Comparison of ENCODE assay signal across 8 mouse cellular contexts in the genomic region with DNA sequence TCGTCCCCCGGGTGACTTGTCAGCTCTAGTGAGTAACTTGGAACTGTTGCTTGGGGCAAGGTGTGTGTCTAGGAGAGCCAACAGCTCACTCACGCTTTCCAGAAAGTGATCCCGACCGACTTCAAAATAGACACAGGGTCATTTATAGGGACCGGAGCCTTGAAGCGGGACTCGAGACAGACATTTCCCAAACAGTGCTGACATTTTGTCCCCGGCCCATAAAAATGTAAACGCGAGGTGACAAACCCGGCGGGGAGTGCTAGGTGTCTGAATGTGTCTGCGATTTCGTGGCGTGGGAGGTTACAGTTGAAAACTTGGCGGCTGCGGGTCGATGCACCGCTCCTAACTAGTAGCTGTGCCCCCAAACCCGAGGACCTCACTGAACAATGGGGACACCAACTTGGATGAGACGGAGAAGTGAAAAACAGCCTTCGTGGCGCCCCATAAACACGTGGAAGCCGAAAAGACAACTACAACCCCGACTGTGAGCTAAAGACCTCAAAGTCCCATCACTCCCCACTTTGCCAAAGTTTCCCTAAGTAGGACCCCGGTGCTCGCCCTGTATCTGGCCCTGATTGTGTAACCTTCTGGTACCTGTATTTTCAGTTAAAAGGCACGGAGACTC. TPM values are rescaled to one million over a fixed set of nuclear protein-coding genes. Genes with fewer than 3 reads are reported as not detected.
DNase-seq lines count a peak whose midpoint lies in the region; ATAC-seq and TF ChIP-seq lines count a peak whose summit lies in the region.

No protein-coding gene starts in this region.

- H3K27me3 ChIP-seq in hindbrain, embryonic 11.5 days (ENCODE audit: control insufficient read depth, insufficient read depth, low read length), result peaks cover 16% of the 10 kb centered on the region
- peaks cover 35% of the 10 kb centered on the region for H3K27me3 ChIP-seq in liver, embryonic 16.5 days (ENCODE audit: control insufficient read depth, insufficient read depth, low read depth, low read length)
- H3K27me3 ChIP-seq in stomach, embryonic 14.5 days (ENCODE audit: control insufficient read depth, insufficient read depth, low read length), result no peaks in the 10 kb centered on the region; the same call in 1 of the 2 replicates

- no peak for ATAC-seq in hindbrain, embryonic 11.5 days (ENCODE audit: low FRiP score)
- ATAC-seq in liver, embryonic 16.5 days (ENCODE audit: low read depth), result no peak
- ATAC-seq in stomach, embryonic 14.5 days (ENCODE audit: insufficient number of reproducible peaks, insufficient read depth, low FRiP score, low read depth), result no peak

- no peak for TF ChIP-seq POLR2A in cortical plate, adult 2 months (IDR thresholded peaks at IDR 0.05; ENCODE audit: extremely low read depth, insufficient read depth, low read length)

- peak overlapping the region; percentile 41 for H3K4me3 ChIP-seq in cortical plate, adult 2 months (ENCODE audit: insufficient read depth, low read length)
- peak overlapping the region; percentile 36 for H3K4me3 ChIP-seq in hindbrain, embryonic 11.5 days (ENCODE audit: low read depth, low read length)
- H3K4me3 ChIP-seq in liver, embryonic 16.5 days (ENCODE audit: low read depth, low read length), result peak overlapping the region; percentile 55
- peak overlapping the region; percentile 61 for H3K4me3 ChIP-seq in stomach, embryonic 14.5 days (ENCODE audit: low read depth, low read length)

- peak; percentile 91 for DNase-seq in heart, adult 11 months
- no peak for DNase-seq in heart, postnatal 4 days
- DNase-seq in hindbrain, embryonic 11.5 days (ENCODE audit: low spot score), result no peak
- DNase-seq in ovary, postnatal 14 days (ENCODE audit: low spot score), result no peak
- no peak for DNase-seq in ovary, postnatal 10 days (ENCODE audit: low spot score)

- H3K4me2 ChIP-seq in hindbrain, embryonic 11.5 days (replicated peaks; ENCODE audit: low read depth, low read length), result peak overlapping the region; percentile 72
- peak overlapping the region; percentile 76 for H3K4me2 ChIP-seq in liver, embryonic 16.5 days (ENCODE audit: low read depth, low read length)
- H3K4me2 ChIP-seq in stomach, embryonic 14.5 days (replicated peaks; ENCODE audit: low read depth, low read length), result peak overlapping the region; percentile 99

- H3K9ac ChIP-seq in hindbrain, embryonic 11.5 days (ENCODE audit: low read depth, low read length), result peak overlapping the region; percentile 31; the same call in 1 of the 2 replicates
- H3K9ac ChIP-seq in liver, embryonic 16.5 days (ENCODE audit: low read depth, low read length), result no peak overlapping the region
- H3K9ac ChIP-seq in stomach, embryonic 14.5 days (replicated peaks; ENCODE audit: low read depth, low read length), result no peak overlapping the region

- no peak overlapping the region for H3K27ac ChIP-seq in cortical plate, adult 2 months (ENCODE audit: insufficient read depth, low read length)
- no peak overlapping the region for H3K27ac ChIP-seq in hindbrain, embryonic 11.5 days (ENCODE audit: low read depth, low read length)
- no peak overlapping the region for H3K27ac ChIP-seq in liver, embryonic 16.5 days (ENCODE audit: low read length)
- H3K27ac ChIP-seq in stomach, embryonic 14.5 days (ENCODE audit: low read length), result no peak overlapping the region

- no peaks in the 10 kb centered on the region for H3K4me1 ChIP-seq in cortical plate, adult 2 months (ENCODE audit: control insufficient read depth, insufficient read depth, low read length)
- peaks cover 10% of the 10 kb centered on the region for H3K4me1 ChIP-seq in hindbrain, embryonic 11.5 days (replicated peaks; ENCODE audit: control insufficient read depth, insufficient read depth, low read length)
- no peaks in the 10 kb centered on the region; the same call in 1 of the 2 replicates for H3K4me1 ChIP-seq in liver, embryonic 16.5 days (ENCODE audit: control insufficient read depth, low read depth, low read length)
- H3K4me1 ChIP-seq in stomach, embryonic 14.5 days (ENCODE audit: control insufficient read depth, insufficient read depth, low read length), result peaks cover 11% of the 10 kb centered on the region; the same call in 1 of the 2 replicates

- no peaks in the 10 kb centered on the region for H3K36me3 ChIP-seq in hindbrain, embryonic 11.5 days (ENCODE audit: control insufficient read depth, insufficient read depth, low read length)
- H3K36me3 ChIP-seq in liver, embryonic 16.5 days (ENCODE audit: control insufficient read depth, insufficient read depth), result no peaks in the 10 kb centered on the region
- H3K36me3 ChIP-seq in stomach, embryonic 14.5 days (ENCODE audit: control insufficient read depth, insufficient read depth, low read length), result no peaks in the 10 kb centered on the region

- no peaks in the 10 kb centered on the region for H3K9me3 ChIP-seq in hindbrain, embryonic 11.5 days (ENCODE audit: control insufficient read depth, low read length)
- H3K9me3 ChIP-seq in liver, embryonic 16.5 days (replicated peaks; ENCODE audit: control insufficient read depth, low read length), result no peaks in the 10 kb centered on the region
- H3K9me3 ChIP-seq in stomach, embryonic 14.5 days (ENCODE audit: control insufficient read depth, low read depth, low read length), result no peaks in the 10 kb centered on the region

- TF ChIP-seq CTCF in cortical plate, adult 2 months (IDR thresholded peaks at IDR 0.05; ENCODE audit: extremely low read depth, insufficient read depth, low read length), result no peak

- WGBS in hindbrain, embryonic 11.5 days, result under 1% methylated on average over 30 of the region's 30 CpGs
- under 1% methylated on average over 30 of the region's 30 CpGs for WGBS in liver, embryonic 16.5 days (ENCODE audit: insufficient replicate concordance)
- WGBS in stomach, embryonic 14.5 days, result under 1% methylated on average over 30 of the region's 30 CpGs

RNA-seq across cellular contexts. Expression of gene Glis3, which starts 1.1 kb away (rescaled TPM):
- 1 to 10 TPM; 2.1 to 2.3 TPM for total RNA-seq in heart, postnatal 4 days (2021)
- polyA plus RNA-seq in cortical plate, adult 2 months (2012; rRNA removed), result 1.9 and 2.0 TPM in 2 replicates
- 2.3 and 2.9 TPM in 2 replicates for polyA plus RNA-seq in hindbrain, embryonic 11.5 days (2014; fragmentation: Nextera tagmentation; extraction: Ambion mirVana)
- 0.12 and 0.27 TPM in 2 replicates for polyA plus RNA-seq in liver, embryonic 16.5 days (2015; fragmentation: Nextera tagmentation; extraction: Ambion mirVana)
- 1.8 and 2.3 TPM in 2 replicates for polyA plus RNA-seq in stomach, embryonic 14.5 days (2014; fragmentation: Nextera tagmentation; extraction: Ambion mirVana)
